Mouse (Mus musculus) CH12F3 (cell line): ENCODE measurements around the gene Rps24.
"Not testable (repeated sequence)": the region's sequence is repeated elsewhere in the genome, so short reads cannot be mapped to it uniquely, and the experiment has no call there.

Source experiments
- in situ Hi-C: fragments of 300-500 bp; cut with MboI; formaldehyde crosslinking; loops from 2 replicates; pipeline ENCODE4 v1.14.3; 2020; ENCODE audit warnings: low sequenced_read_pairs

The Rps24 gene

GRCm38 (mm10) chr14:24486773-24487227 is at the start of gene Rps24, which contains the start of gene Polr3a:
Gene Rps24 (plus strand): TSS chr14:24487125.
Gene Polr3a (minus strand): TSS chr14:24487058.
- in situ Hi-C loops, result no loop called here

- in situ Hi-C loops, result not testable (repeated sequence)
Measured at GRCm38 (mm10) chr14:24443529-24443928, 43.4 kb upstream of the Rps24 start.

GRCm38 (mm10) chr14:24458191-24458590 is 28.7 kb upstream of the Rps24 start:
- in situ Hi-C loops, result no loop called here

- in situ Hi-C loops, result no loop called here
Measured at GRCm38 (mm10) chr14:24468806-24469205, 18.1 kb upstream of the Rps24 start.

- in situ Hi-C loops, result no loop called here
Measured at GRCm38 (mm10) chr14:24486241-24486767, 621 bp upstream of the Rps24 start.

- in situ Hi-C loops, result not testable (repeated sequence)
Measured at GRCm38 (mm10) chr14:24489772-24490171, 2.8 kb downstream of the Rps24 start.

- in situ Hi-C loops, result no loop called here
Measured at GRCm38 (mm10) chr14:24490468-24491265, 3.7 kb downstream of the Rps24 start.

- in situ Hi-C loops, result no loop called here
Measured at GRCm38 (mm10) chr14:24491266-24491981, 4.5 kb downstream of the Rps24 start.

- in situ Hi-C loops, result no loop called here
Measured at GRCm38 (mm10) chr14:24493256-24493655, 6.3 kb downstream of the Rps24 start.

- in situ Hi-C loops, result no loop called here
Measured at GRCm38 (mm10) chr14:24496507-24496906, 9.6 kb downstream of the Rps24 start.

GRCm38 (mm10) chr14:24497443-24497842 is 10.5 kb downstream of the Rps24 start:
- in situ Hi-C loops, result no loop called here

- in situ Hi-C loops, result no loop called here
Measured at GRCm38 (mm10) chr14:24498561-24499255, 11.8 kb downstream of the Rps24 start.

- in situ Hi-C loops, result no loop called here
Measured at GRCm38 (mm10) chr14:24499478-24499877, 12.6 kb downstream of the Rps24 start.

- in situ Hi-C loops, result no loop called here
Measured at GRCm38 (mm10) chr14:24500091-24500844, 13.3 kb downstream of the Rps24 start.

GRCm38 (mm10) chr14:24500845-24501186 is 13.9 kb downstream of the Rps24 start:
- in situ Hi-C loops, result no loop called here

GRCm38 (mm10) chr14:24501256-24501655 is 14.3 kb downstream of the Rps24 start:
- in situ Hi-C loops, result no loop called here

- in situ Hi-C loops, result no loop called here
Measured at GRCm38 (mm10) chr14:24507452-24508069, 20.6 kb downstream of the Rps24 start.

GRCm38 (mm10) chr14:24508070-24508773 is 21.3 kb downstream of the Rps24 start:
- in situ Hi-C loops, result no loop called here

- in situ Hi-C loops, result no loop called here
Measured at GRCm38 (mm10) chr14:24509557-24509956, 22.6 kb downstream of the Rps24 start.
